Mouse (Mus musculus) ES-E14 (cell line): ENCODE measurements around the gene Ccdc89.

Experiments
- CHD2 ChIP-seq: IDR thresholded peaks from 2 replicates; pipeline ENCODE4 v1.6.1; 2014; ENCODE audit warnings: mild to moderate bottlenecking, low read depth, low read length, inconsistent platforms
- HCFC1 ChIP-seq: IDR thresholded peaks from 2 replicates; pipeline ENCODE4 v1.6.1; 2012; ENCODE audit warnings: low read length, inconsistent platforms, borderline replicate concordance; ENCODE audit not compliant: insufficient read depth
- MAFK ChIP-seq: IDR thresholded peaks from 2 replicates; pipeline ENCODE4 v1.6.1; 2014; ENCODE audit warnings: mild to moderate bottlenecking, low read depth, low read length, inconsistent platforms; ENCODE audit not compliant: insufficient read depth
- ZC3H11A ChIP-seq: IDR thresholded peaks from 2 replicates; pipeline ENCODE4 v1.6.1; 2012; ENCODE audit warnings: low read depth, mild to moderate bottlenecking, inconsistent platforms, low read length, borderline replicate concordance
- ZNF384 ChIP-seq: IDR thresholded peaks from 2 replicates; pipeline ENCODE4 v1.6.1; 2012; ENCODE audit warnings: low read depth, low read length, inconsistent platforms

DNA sequence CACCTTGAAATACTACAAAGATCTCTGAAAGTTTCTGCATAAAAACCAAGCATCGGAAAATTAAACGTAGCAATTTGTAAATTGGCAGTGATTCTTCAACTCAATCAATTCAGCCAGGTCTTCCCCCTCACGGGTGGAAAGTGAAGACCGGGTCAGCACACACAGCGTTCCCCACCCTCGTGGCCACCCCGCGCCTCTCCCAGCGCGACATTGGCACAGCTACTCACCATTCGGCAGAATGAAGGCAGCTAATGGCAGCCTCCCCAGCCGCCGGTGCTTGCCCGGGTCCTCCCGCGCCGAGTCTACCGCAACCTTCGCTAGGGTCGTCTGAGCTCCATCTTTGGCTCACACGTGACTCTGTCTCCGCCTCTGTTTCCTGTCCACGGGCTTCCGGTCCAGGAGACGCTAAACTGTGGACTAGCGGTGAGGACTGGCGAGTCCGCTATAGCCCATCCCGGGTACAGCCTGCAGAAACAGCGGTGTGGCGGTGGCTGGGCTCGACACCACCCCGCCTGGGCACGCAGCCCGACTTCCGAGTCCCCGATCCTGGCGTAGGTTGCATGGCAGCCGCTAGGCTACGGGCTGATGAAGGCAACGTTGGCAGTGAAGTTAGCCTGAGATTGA, 30.6 kb downstream of the Ccdc89 start, which contains the start of gene Tmem126a:
- TF ChIP-seq HCFC1 (no peak), CHD2 (no peak), MAFK (no peak), ZNF384 (no peak), ZC3H11A (no peak)
